Mouse (Mus musculus) brain, embryonic 14.5 days (tissue): ENCODE results near the gene Atp6v0e2.

ENCODE experiments used
- CTCF ChIP-seq: fragments of 200-500 bp; IDR thresholded peaks from 2 replicates; pipeline ENCODE4 v1.5.1; 2012; ENCODE audit warnings: inconsistent platforms, mild to moderate bottlenecking, moderate library complexity, borderline replicate concordance; ENCODE audit not compliant: insufficient read depth, insufficient read length; ENCODE audit errors: extremely low read depth
- POLR2A ChIP-seq: fragments of 200-500 bp; IDR thresholded peaks from 2 replicates; pipeline ENCODE4 v1.6.1; 2012; ENCODE audit warnings: mild to moderate bottlenecking, inconsistent platforms, borderline replicate concordance; ENCODE audit not compliant: poor library complexity, insufficient read depth, insufficient read length, severe bottlenecking; ENCODE audit errors: extremely low read depth

DNA sequence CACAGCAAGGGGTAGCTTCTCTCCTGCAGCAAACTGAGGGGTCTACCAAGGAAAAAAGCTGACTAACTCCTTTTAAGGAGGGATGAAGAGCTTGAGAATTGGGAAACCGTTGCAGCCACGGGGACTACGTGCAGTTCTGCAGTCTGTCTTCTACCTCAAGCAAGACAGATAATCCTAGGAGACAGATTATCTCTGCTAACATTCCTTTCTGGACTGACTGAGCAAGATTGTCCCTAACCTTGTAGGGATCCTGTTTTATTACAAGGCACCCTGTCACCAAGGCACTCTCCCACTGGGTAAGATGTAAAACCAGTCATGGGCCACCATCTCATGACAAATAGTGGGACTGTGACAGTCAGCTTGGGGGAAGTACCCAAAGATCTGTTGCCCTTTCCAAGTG is 43.8 kb downstream of the Atp6v0e2 start:
- TF ChIP-seq POLR2A = no peak
- TF ChIP-seq CTCF = no peak
